Mouse (Mus musculus): Measurements from ENCODE around the gene Fbxo45. TPM values are rescaled to one million over a fixed set of nuclear protein-coding genes. Genes with fewer than 3 reads are reported as not detected.

Fbxo45 gene
- polyA plus RNA-seq, 1 experiment from 2014 or later, result 23.9 TPM

DNA sequence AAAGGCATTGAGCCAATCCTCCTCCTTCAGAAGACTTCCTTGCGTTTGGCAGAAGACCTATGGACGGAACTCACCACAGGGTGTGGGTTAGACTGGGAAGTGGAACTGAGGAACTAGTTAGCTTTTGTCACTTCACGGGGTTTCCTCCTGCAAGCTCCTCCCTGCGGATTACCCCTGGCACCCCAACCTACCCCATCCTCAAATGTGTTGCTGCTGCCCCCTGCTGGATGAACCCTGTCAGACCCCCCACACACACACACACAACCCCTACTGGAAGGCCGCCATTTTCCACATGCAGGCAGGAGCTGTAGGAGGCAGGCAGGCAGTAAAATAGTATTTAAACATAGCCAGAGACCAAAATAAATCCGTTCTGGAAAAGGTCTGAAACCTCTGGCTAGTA lies 44.3 kb downstream of the Fbxo45 start:
- ATAC-seq (ENCODE audit: insufficient read depth) (no peak), DNase-seq (peak; percentile 23)
- Histone ChIP-seq H3K27me3 (ENCODE audit: insufficient read depth, low read length) (no peaks in the 10 kb centered on the region), H3K4me1 (ENCODE audit: insufficient read depth) (no peaks in the 10 kb centered on the region), H3K9ac (no peak overlapping the region), H3K27ac (ENCODE audit: low read depth) (no peak overlapping the region), H3K9me3 (ENCODE audit: low read depth, low read length) (no peaks in the 10 kb centered on the region), H3K36me3 (ENCODE audit: insufficient read depth) (no peaks in the 10 kb centered on the region), H3K4me3 (ENCODE audit: low read depth, low read length) (no peak overlapping the region), H3K4me2 (no peak overlapping the region)
- 76% methylated on average over 6 of the region's 6 CpGs for WGBS
- TF ChIP-seq CTCF (IDR thresholded peaks at IDR 0.05; ENCODE audit: low read depth), result peak; percentile 51

DNA sequence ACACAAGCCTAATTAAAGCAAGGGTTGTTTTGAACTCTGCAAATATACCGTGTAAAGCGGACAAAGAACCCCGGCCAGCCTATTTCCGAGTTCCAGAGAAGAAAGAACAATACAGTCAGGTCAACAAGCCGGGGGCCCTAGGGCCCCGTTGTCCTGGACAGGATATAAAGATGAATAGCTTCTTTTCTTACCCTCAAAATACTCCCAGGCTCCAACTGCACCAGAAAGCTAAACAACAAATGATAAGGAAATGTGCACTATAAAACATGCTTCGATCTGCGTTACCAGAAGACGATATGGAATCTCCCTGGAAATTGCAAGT lies 46.0 kb downstream of the Fbxo45 start:
- no peak for TF ChIP-seq CTCF (IDR thresholded peaks at IDR 0.05; ENCODE audit: low read depth)
- Histone ChIP-seq H3K27me3 (ENCODE audit: insufficient read depth, low read length) (no peaks in the 10 kb centered on the region), H3K27ac (ENCODE audit: low read depth) (peak overlapping the region; percentile 20; the same call in 1 of the 2 replicates), H3K9ac (no peak overlapping the region), H3K4me3 (ENCODE audit: low read depth, low read length) (no peak overlapping the region), H3K9me3 (ENCODE audit: low read depth, low read length) (no peaks in the 10 kb centered on the region), H3K4me2 (no peak overlapping the region), H3K36me3 (ENCODE audit: insufficient read depth) (no peaks in the 10 kb centered on the region), H3K4me1 (ENCODE audit: insufficient read depth) (no peaks in the 10 kb centered on the region)
- DNase-seq (no peak), ATAC-seq (ENCODE audit: insufficient read depth) (peak; percentile 28; the same call in 1 of the 2 replicates)
- WGBS, result 55% methylated on average over 9 of the region's 9 CpGs

DNA sequence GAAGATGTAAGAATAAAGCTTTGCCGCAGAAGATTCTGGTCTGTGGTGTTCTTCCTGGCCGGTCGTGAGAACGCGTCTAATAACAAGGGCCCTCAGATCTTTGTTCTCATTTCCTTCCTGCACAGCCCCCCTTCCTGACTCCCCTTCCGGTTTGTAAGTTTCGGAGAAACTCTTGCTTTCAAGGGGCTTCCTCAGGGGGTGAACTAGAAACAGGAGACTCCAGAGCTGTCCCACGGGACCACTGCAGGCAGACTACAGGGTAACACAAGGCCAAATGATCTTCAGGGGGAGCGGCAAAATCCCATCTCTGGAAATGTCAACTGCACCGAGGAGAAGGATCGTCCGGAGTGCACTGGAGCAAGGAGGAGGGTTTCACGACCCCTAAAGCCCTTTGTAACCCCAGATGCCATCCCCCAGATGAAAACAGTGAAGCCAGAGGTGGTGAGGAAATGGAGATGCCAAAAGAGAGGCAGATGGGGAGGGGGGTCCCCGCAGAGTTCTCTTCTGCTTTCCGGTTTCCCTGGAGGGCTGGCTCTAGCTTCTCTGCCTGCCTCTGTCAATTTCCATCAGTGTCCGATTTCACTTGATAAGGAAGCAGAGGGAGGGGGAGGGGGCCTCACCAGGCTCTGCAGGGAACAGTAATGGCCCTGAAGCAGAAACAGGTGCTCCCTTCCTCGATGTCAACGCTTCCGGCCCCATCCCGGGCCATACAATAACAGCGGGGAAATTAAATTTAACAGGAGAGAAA lies 46.5 kb downstream of the Fbxo45 start:
- Histone ChIP-seq H3K27me3 (ENCODE audit: insufficient read depth, low read length) (no peaks in the 10 kb centered on the region), H3K4me3 (ENCODE audit: low read depth, low read length) (peak overlapping the region; percentile 23), H3K36me3 (ENCODE audit: insufficient read depth) (no peaks in the 10 kb centered on the region), H3K27ac (ENCODE audit: low read depth) (peak overlapping the region; percentile 81), H3K9ac (peak overlapping the region; percentile 34; the same call in 1 of the 2 replicates), H3K4me1 (ENCODE audit: insufficient read depth) (no peaks in the 10 kb centered on the region), H3K9me3 (ENCODE audit: low read depth, low read length) (no peaks in the 10 kb centered on the region), H3K4me2 (peak overlapping the region; percentile 46)
- ATAC-seq (ENCODE audit: insufficient read depth) (peak; percentile 54; the same call in 1 of the 2 replicates), DNase-seq (peak; percentile 64)
- TF ChIP-seq CTCF (IDR thresholded peaks at IDR 0.05; ENCODE audit: low read depth), result no peak
- WGBS, result 46% methylated on average over 21 of the region's 21 CpGs

DNA sequence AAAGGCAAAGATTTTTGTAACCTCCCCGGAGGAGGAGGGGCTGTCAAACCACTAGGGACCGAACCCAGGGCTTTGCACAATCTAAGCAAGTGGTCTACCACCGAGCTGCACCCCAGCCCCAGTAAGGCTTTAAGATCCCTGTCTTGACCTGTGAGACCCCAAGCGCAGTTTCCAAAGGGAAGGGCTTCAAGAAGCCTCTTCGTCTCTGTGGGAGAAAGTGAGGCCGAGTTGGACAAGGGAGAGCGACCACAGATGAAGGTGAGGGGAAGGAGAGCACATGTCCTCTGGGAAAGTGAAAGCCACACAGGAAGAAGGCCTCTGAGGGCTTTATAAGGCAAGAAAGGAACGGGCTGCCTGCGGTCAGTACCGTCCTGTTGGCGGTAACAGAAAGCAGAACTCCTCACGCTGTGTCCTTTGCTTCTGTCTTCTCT lies 56.9 kb downstream of the Fbxo45 start:
- WGBS, result 60% methylated on average over 12 of the region's 12 CpGs
- DNase-seq, result peak; percentile 36
- no peak for ATAC-seq (ENCODE audit: insufficient read depth)
- Histone ChIP-seq H3K4me2 (no peak overlapping the region), H3K9me3 (ENCODE audit: low read depth, low read length) (no peaks in the 10 kb centered on the region), H3K27ac (ENCODE audit: low read depth) (no peak overlapping the region), H3K27me3 (ENCODE audit: insufficient read depth, low read length) (no peaks in the 10 kb centered on the region), H3K36me3 (ENCODE audit: insufficient read depth) (no peaks in the 10 kb centered on the region), H3K4me1 (ENCODE audit: insufficient read depth) (no peaks in the 10 kb centered on the region), H3K4me3 (ENCODE audit: low read depth, low read length) (no peak overlapping the region), H3K9ac (no peak overlapping the region; the same call in 1 of the 2 replicates)
- no peak for TF ChIP-seq CTCF (IDR thresholded peaks at IDR 0.05; ENCODE audit: low read depth)

DNA sequence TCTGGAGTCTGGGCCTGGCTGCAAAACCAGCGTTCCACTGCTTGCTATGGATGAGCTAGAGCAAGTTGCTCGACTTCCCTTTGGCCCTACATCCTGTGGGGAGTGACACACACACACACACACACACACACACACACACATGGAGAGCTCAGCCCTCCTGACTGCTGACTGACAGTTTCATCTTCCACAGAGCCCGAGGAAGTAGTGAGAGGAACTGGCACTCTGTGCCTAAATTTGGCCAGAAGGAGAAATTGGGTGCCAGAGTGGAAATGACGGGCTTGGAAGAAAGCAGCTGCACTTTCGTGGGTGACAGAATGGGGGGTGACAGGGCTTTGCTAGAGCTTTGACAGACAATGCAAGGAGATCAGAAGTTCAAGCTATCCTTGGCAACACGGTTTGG lies 57.8 kb downstream of the Fbxo45 start:
- H3K4me2 ChIP-seq, result no peak overlapping the region
- no peaks in the 10 kb centered on the region for H3K9me3 ChIP-seq (ENCODE audit: low read depth, low read length)
- 42% methylated on average over 6 of the region's 6 CpGs for WGBS
- H3K27ac ChIP-seq (ENCODE audit: low read depth), result no peak overlapping the region
- no peaks in the 10 kb centered on the region for H3K27me3 ChIP-seq (ENCODE audit: insufficient read depth, low read length)
- no peak for ATAC-seq (ENCODE audit: insufficient read depth)
- H3K9ac ChIP-seq, result no peak overlapping the region
- TF ChIP-seq CTCF (IDR thresholded peaks at IDR 0.05; ENCODE audit: low read depth), result no peak
- no peak overlapping the region for H3K4me3 ChIP-seq (ENCODE audit: low read depth, low read length)
- H3K36me3 ChIP-seq (ENCODE audit: insufficient read depth), result no peaks in the 10 kb centered on the region
- DNase-seq, result peak; percentile 43
- H3K4me1 ChIP-seq (ENCODE audit: insufficient read depth), result no peaks in the 10 kb centered on the region

DNA sequence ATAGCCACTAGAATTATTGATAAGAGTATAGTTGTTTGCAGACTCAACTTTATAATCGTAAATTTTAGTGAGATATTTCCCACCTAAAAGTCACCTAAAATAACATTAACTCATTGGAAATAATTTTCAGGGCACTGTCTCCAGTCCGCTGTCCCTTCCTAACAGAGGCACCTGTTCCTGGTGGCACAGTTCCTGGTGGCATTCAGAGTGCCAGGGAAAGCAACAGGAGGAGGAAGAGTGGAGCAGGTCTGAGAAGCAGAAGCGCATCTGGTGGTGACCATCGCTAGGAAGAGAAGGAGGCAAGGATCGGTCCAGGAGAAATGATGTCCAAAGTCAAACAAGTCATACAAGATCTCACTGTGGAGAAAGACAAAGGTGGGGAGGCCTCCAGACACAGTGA lies 60.9 kb downstream of the Fbxo45 start:
- DNase-seq (no peak), ATAC-seq (ENCODE audit: insufficient read depth) (no peak)
- Histone ChIP-seq H3K4me1 (ENCODE audit: insufficient read depth) (no peaks in the 10 kb centered on the region), H3K27me3 (ENCODE audit: insufficient read depth, low read length) (no peaks in the 10 kb centered on the region), H3K4me3 (ENCODE audit: low read depth, low read length) (no peak overlapping the region), H3K9ac (no peak overlapping the region), H3K27ac (ENCODE audit: low read depth) (no peak overlapping the region), H3K4me2 (no peak overlapping the region), H3K9me3 (ENCODE audit: low read depth, low read length) (no peaks in the 10 kb centered on the region), H3K36me3 (ENCODE audit: insufficient read depth) (no peaks in the 10 kb centered on the region)
- no peak for TF ChIP-seq CTCF (IDR thresholded peaks at IDR 0.05; ENCODE audit: low read depth)
- WGBS, result 90% methylated on average over 5 of the region's 5 CpGs

MicroRNAs encoded within 50 kb of the gene (microRNA counts, 519-probe panel; counts per million panel counts)
- 784 counts per million, percentile 3 among the panel's probes with 10 or more counts for microRNA mmu-miR-1946a

Small RNAs within 50 kb of the gene (microRNA-seq; reads per million reads assigned to microRNA genes)
- not detected for gene Mir1946a (ENCODE audit: borderline number of aligned reads)

Other genes starting within 250 kb of the Fbxo45 start
- gene Senp5, start 243.9 kb downstream of the Fbxo45 start, polyA plus RNA-seq (2014; fragmentation: Nextera tagmentation; extraction: Ambion mirVana), result 10.5 and 10.9 TPM in 2 replicates
- gene Pak2, start 167.8 kb downstream of the Fbxo45 start, polyA plus RNA-seq (2014; fragmentation: Nextera tagmentation; extraction: Ambion mirVana), result 38.2 and 39.8 TPM in 2 replicates
- 105 and 111 TPM in 2 replicates for gene Pigx, start 147.4 kb downstream of the Fbxo45 start, polyA plus RNA-seq (2014; fragmentation: Nextera tagmentation; extraction: Ambion mirVana)
- 29.0 and 33.9 TPM in 2 replicates for gene Cep19, start 147.4 kb downstream of the Fbxo45 start, polyA plus RNA-seq (2014; fragmentation: Nextera tagmentation; extraction: Ambion mirVana)
- 37.6 and 42.6 TPM in 2 replicates for gene Nrros, start 81.6 kb downstream of the Fbxo45 start, polyA plus RNA-seq (2014; fragmentation: Nextera tagmentation; extraction: Ambion mirVana)
- not detected in 2 replicates for gene Bex6, start 67.3 kb downstream of the Fbxo45 start, polyA plus RNA-seq (2014; fragmentation: Nextera tagmentation; extraction: Ambion mirVana)
- 17.3 and 20.4 TPM in 2 replicates for gene Wdr53, start 69 bp upstream of the Fbxo45 start, polyA plus RNA-seq (2014; fragmentation: Nextera tagmentation; extraction: Ambion mirVana)
- gene Smco1, start 24.3 kb upstream of the Fbxo45 start, polyA plus RNA-seq (2014; fragmentation: Nextera tagmentation; extraction: Ambion mirVana), result not detected in 2 replicates
- gene Rnf168, start 30.3 kb upstream of the Fbxo45 start, polyA plus RNA-seq (2014; fragmentation: Nextera tagmentation; extraction: Ambion mirVana), result 32.3 and 36.1 TPM in 2 replicates
- 20.8 and 23.2 TPM in 2 replicates for gene Ubxn7, start 85.1 kb upstream of the Fbxo45 start, polyA plus RNA-seq (2014; fragmentation: Nextera tagmentation; extraction: Ambion mirVana)
- not detected in 2 replicates for gene Tm4sf19, start 153.3 kb upstream of the Fbxo45 start, polyA plus RNA-seq (2014; fragmentation: Nextera tagmentation; extraction: Ambion mirVana)
- 27.7 and 28.1 TPM in 2 replicates for gene Tctex1d2, start 172.5 kb upstream of the Fbxo45 start, polyA plus RNA-seq (2014; fragmentation: Nextera tagmentation; extraction: Ambion mirVana)
- gene Pcyt1a, start 183.8 kb upstream of the Fbxo45 start, polyA plus RNA-seq (2014; fragmentation: Nextera tagmentation; extraction: Ambion mirVana), result 39.5 and 40.4 TPM in 2 replicates
- gene Slc51a, start 240.7 kb upstream of the Fbxo45 start, polyA plus RNA-seq (2014; fragmentation: Nextera tagmentation; extraction: Ambion mirVana), result 0.24 and 0.60 TPM in 2 replicates
- gene Zdhhc19, start 249.1 kb upstream of the Fbxo45 start, polyA plus RNA-seq (2014; fragmentation: Nextera tagmentation; extraction: Ambion mirVana), result not detected in 2 replicates